Mouse (Mus musculus): ENCODE data around the gene Fbp1. TPM values are rescaled to one million over a fixed set of nuclear protein-coding genes. Genes with fewer than 3 reads are reported as not detected.
"Not testable (repeated sequence)": the region's sequence is repeated elsewhere in the genome, so short reads cannot be mapped to it uniquely, and the experiment has no call there.

The Fbp1 gene
- 0.81 and 10.4 TPM in 2 replicates for polyA plus RNA-seq (2015; fragmentation: Nextera tagmentation; extraction: Ambion mirVana)

DNA sequence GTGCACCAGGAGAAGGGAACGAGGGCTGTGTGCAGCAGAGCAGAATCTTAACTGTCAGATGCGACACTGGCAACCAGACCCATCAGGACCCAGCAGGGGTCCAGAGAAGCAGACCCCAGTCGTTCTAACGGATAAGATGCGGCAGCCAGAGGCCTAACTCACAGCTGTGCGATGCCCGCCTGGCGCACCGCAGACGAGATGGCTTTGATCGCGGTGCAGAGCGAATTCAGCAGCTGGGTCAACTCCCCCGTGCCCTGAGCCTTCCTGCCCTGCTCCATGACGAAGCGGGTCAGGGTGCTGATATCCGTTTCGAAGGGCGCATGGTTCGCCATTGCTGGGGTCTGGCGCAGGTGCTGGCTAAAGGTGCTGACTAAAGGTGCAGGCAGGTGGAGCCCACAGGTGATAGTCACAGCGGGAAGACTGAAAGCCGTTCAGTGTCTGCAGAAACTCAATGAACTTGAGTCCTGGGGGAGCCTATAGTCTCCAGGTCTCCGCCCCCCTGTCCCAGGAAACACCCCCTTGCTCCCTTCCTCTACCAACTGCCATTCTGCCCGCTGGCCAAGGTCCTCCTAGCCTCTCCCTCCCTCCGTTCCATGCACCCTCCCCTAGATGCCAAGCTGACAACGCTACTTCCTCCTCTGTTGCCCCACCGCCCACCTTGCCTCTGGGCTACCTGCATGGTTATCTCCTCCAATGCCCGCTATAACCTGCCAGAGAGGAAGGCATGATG is at the start of gene Fbp1:
Gene Fbp1, minus strand, starts transcription at position 571 of the 730 bp plus-strand sequence.
- H3K4me2 ChIP-seq: peak within 1 kb of the TSS; percentile 61
- H3K9me3 ChIP-seq (replicated peaks): no peaks in the 10 kb centered on the region
- no peak for ATAC-seq (replicated peaks; ENCODE audit: insufficient number of reproducible peaks, insufficient read depth, low FRiP score, low read depth)
- peaks cover 31% of the 10 kb centered on the region for H3K27me3 ChIP-seq
- H3K36me3 ChIP-seq: no peaks in the 10 kb centered on the region
- H3K4me3 ChIP-seq: peak within 1 kb of the TSS; percentile 35
- H3K4me1 ChIP-seq (replicated peaks): peaks cover 7% of the 10 kb centered on the region
- 6% methylated on average over 29 of the region's 29 CpGs for WGBS
- no peak within 1 kb of the TSS for H3K9ac ChIP-seq
- H3K27ac ChIP-seq: no peak within 1 kb of the TSS

DNA sequence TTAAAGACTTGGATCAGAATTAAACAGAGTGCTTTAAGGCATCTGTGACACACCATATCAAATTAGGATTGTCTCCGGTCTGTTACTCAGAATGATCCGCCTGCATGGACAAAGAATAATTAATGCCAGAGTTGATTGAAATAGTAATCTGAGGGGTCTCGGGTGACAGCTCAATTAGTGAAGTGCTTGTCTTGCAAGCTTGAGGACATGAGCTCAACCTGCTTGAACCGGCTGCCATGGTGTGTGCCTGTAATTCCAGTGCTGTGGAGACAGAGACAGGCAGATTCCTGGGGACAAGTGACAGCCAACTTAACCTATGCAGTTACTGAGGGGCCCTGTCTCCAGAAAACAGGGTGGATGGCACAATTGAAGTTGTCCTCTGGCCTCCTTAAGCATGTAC is 44.4 kb upstream of the Fbp1 start:
- no peaks in the 10 kb centered on the region for H3K36me3 ChIP-seq
- 0 out of 2 replicates have a peak, but pooled peaks cover 3% of the 10 kb centered on the region for H3K4me1 ChIP-seq (replicated peaks)
- WGBS: 76% methylated on average over 4 of the region's 4 CpGs
- no peak for ATAC-seq (replicated peaks; ENCODE audit: insufficient number of reproducible peaks, insufficient read depth, low FRiP score, low read depth)
- no peak overlapping the region for H3K4me2 ChIP-seq
- H3K9me3 ChIP-seq (replicated peaks): no peaks in the 10 kb centered on the region
- no peak overlapping the region for H3K4me3 ChIP-seq
- no peaks in the 10 kb centered on the region for H3K27me3 ChIP-seq
- no peak overlapping the region for H3K9ac ChIP-seq
- H3K27ac ChIP-seq: no peak overlapping the region

DNA sequence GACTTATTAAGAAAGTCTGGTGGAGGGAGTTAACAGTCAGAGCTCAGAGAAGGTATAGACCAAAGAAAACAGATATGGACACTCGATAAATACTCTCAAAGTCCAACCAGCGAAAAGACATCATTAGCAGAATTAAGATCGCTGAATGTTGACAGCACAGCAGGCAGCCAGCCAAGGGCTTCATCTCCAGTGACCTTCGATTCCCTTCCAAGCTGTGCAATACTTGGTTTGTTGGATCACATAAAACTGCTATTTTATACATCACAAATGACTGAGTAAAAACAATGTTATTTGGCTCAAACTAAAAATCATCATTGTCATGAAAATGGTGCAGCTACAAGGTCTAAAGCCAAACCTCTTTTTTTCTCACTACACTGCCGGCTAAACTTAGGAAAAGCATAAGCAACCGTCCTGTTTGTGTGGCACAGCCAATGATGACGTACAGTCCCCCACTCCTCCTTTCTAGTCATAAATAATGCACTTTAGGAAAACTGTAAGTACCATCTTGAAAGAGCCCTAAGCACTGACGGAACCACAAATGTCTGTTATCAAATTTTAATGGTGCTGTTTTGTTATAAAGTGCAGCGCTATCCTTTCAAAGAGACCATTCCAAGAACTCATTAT is 41.8 kb upstream of the Fbp1 start:
- ATAC-seq (replicated peaks; ENCODE audit: insufficient number of reproducible peaks, insufficient read depth, low FRiP score, low read depth): no peak
- Histone ChIP-seq H3K4me1 (replicated peaks) (no peaks in the 10 kb centered on the region), H3K9ac (no peak overlapping the region), H3K36me3 (no peaks in the 10 kb centered on the region), H3K27ac (no peak overlapping the region), H3K4me3 (no peak overlapping the region), H3K9me3 (replicated peaks) (no peaks in the 10 kb centered on the region), H3K27me3 (no peaks in the 10 kb centered on the region), H3K4me2 (no peak overlapping the region)
- 67% methylated on average over 9 of the region's 9 CpGs for WGBS

DNA sequence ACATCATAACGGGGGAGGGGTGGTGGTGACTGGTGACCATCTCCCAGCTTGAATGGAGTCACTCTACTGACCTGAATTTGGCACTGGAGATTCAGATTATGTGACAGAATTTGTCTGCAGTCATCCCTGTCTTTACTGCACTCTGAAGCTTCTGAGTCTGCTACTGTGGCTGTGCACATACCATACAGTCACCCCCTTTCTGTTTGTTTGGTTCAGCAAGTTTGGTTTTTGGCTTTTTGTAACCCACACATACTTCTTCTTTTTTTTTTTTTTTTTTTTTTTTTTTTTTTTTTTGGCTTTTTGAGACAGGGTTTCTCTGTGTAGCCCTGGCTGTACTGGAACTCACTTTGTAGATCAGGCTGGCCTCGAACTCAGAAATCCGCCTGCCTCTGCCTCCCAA is 41.1 kb upstream of the Fbp1 start:
- H3K4me1 ChIP-seq (replicated peaks); H3K27me3 ChIP-seq; H3K36me3 ChIP-seq; H3K27ac ChIP-seq; H3K4me2 ChIP-seq; H3K9ac ChIP-seq; H3K9me3 ChIP-seq (replicated peaks); H3K4me3 ChIP-seq; ATAC-seq (replicated peaks; ENCODE audit: insufficient number of reproducible peaks, insufficient read depth, low FRiP score, low read depth): not testable (repeated sequence)
- 89% methylated on average over 3 of the region's 3 CpGs for WGBS

DNA sequence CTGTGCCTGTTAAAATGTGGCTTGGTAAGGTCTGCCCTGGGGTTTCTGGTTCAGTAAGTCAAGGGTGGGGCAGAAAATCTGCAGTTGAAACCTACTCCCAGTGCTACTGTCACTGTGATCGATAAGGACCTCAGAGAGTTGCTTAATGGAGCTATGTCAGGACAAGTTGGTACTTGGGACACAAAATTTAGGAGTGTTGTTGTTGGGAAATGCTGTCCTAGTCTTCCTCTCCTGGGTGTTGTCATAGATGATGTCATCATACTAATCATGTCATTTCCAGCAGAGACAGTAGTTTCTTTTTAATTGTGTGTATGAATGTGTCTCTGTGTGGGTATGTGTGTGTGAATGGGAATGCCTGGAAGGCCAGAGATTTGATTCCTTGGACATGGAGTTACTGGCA is 39.4 kb upstream of the Fbp1 start:
- no peak overlapping the region for H3K27ac ChIP-seq
- H3K4me2 ChIP-seq: no peak overlapping the region
- no peak overlapping the region for H3K9ac ChIP-seq
- no peak for ATAC-seq (replicated peaks; ENCODE audit: insufficient number of reproducible peaks, insufficient read depth, low FRiP score, low read depth)
- no peaks in the 10 kb centered on the region for H3K27me3 ChIP-seq
- no peaks in the 10 kb centered on the region for H3K36me3 ChIP-seq
- H3K4me3 ChIP-seq: no peak overlapping the region
- H3K9me3 ChIP-seq (replicated peaks): no peaks in the 10 kb centered on the region
- no peaks in the 10 kb centered on the region for H3K4me1 ChIP-seq (replicated peaks)
- 79% methylated on average over 1 of the region's 1 CpGs for WGBS

DNA sequence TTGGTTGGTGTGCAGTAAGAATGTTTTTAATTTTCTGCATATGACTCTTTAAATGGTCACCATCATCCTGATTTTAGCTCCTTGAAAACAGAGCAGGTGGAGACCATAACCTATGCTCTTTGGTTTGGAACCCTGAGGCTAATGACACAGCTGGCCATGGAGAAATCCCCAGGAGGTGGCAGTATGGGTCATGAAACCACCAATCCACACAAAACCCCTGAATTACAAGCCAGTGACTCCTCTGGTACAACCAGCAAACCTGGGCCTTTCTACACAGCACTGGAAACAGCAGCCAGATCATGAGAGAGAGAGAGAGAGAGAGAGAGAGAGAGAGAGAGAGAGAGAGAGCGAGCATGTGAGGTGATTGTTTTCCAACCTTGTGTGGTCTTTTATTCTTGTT is 38.4 kb upstream of the Fbp1 start:
- no peak for ATAC-seq (replicated peaks; ENCODE audit: insufficient number of reproducible peaks, insufficient read depth, low FRiP score, low read depth)
- WGBS: 50% methylated on average over 1 of the region's 1 CpGs

DNA sequence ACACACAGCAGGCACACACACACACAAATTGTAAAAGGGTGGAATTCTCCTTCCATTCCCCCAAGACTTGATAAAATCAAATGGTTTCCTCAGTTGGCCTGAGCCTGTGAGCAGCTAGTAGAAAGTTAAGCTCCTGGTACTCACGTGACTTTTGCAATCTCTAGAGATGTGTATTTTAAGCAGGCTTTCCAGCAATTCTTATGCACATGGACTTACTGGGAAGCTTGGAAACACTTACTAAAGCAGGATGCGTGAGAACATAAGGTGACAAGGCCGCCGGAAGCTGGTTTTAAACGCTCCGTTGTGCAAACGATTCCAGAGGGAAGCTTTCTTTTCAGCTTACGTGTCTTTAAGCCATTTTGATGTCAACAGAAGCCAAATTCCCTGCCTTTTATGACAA is 35.1 kb upstream of the Fbp1 start:
- no peaks in the 10 kb centered on the region for H3K4me1 ChIP-seq (replicated peaks)
- no peak overlapping the region for H3K4me2 ChIP-seq
- no peaks in the 10 kb centered on the region for H3K36me3 ChIP-seq
- ATAC-seq (replicated peaks; ENCODE audit: insufficient number of reproducible peaks, insufficient read depth, low FRiP score, low read depth): no peak
- no peak overlapping the region for H3K9ac ChIP-seq
- 61% methylated on average over 8 of the region's 8 CpGs for WGBS
- H3K27me3 ChIP-seq: no peaks in the 10 kb centered on the region
- H3K4me3 ChIP-seq: no peak overlapping the region
- H3K9me3 ChIP-seq (replicated peaks): no peaks in the 10 kb centered on the region
- no peak overlapping the region for H3K27ac ChIP-seq

More for the DNA sequence above, 38.4 kb upstream of the Fbp1 start:
- no peaks in the 10 kb centered on the region for H3K4me1 ChIP-seq (replicated peaks)
- H3K4me2 ChIP-seq: no peak overlapping the region
- no peaks in the 10 kb centered on the region for H3K27me3 ChIP-seq
- H3K36me3 ChIP-seq: no peaks in the 10 kb centered on the region
- H3K27ac ChIP-seq: no peak overlapping the region
- H3K4me3 ChIP-seq: no peak overlapping the region
- H3K9ac ChIP-seq: no peak overlapping the region
- no peaks in the 10 kb centered on the region for H3K9me3 ChIP-seq (replicated peaks)

DNA sequence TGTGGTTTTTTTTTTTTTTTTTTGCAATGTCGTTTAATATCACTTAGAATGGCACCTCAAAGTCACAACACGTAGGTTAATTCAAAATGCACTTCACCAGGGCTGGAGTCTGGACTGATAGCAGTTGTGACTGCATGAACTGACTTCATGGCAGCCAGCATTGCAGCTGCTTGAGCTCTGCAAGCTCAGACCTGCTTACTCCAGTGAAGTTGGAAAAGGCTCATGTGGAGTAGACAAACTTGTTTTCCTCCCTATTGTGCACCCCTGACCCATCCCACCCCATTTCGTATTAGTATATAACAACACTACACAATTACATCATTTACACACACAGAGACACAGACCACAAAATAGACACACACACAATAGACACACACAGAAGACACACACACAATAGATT is 34.6 kb upstream of the Fbp1 start:
- no peak for ATAC-seq (replicated peaks; ENCODE audit: insufficient number of reproducible peaks, insufficient read depth, low FRiP score, low read depth)
- 65% methylated on average over 3 of the region's 3 CpGs for WGBS
- Histone ChIP-seq H3K27ac (no peak overlapping the region), H3K4me1 (replicated peaks) (no peaks in the 10 kb centered on the region), H3K27me3 (no peaks in the 10 kb centered on the region), H3K36me3 (no peaks in the 10 kb centered on the region), H3K4me3 (no peak overlapping the region), H3K9ac (no peak overlapping the region), H3K4me2 (no peak overlapping the region), H3K9me3 (replicated peaks) (no peaks in the 10 kb centered on the region)

DNA sequence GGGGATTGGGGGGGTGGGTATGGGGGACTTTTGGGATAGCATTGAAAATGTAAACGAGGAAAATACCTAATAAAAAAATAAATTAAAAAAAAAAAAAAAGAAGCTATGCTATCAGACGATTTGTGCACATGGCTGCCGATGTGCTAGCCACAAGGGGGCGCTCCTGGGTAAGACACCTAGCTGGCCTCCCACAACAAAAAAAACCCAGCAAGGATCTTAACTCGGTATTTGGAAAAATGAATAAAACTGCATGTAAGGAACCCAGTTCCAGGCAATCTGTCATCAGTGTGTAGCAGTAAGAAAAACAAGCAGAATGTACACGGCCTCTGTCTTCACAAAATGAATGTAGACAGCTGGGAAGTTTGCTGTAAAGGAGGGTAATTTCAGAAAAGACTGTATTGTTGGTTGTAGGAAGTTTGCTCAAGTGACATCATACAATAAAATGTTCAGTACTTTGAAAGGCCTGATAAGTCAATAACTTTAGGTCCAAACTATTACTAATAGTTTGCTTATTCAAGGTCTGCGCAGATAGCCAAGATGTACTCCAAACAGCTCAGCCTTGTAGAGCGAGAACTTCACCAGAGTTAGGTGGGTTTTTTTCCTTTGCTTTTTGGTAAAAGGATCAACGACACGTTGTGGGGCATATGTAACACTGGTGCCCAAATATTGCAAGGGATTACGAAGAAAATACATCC is 31.7 kb upstream of the Fbp1 start:
- H3K4me2 ChIP-seq: no peak overlapping the region
- no peaks in the 10 kb centered on the region for H3K4me1 ChIP-seq (replicated peaks)
- ATAC-seq (replicated peaks; ENCODE audit: insufficient number of reproducible peaks, insufficient read depth, low FRiP score, low read depth): no peak
- WGBS: 31% methylated on average over 11 of the region's 11 CpGs
- no peaks in the 10 kb centered on the region for H3K27me3 ChIP-seq
- no peaks in the 10 kb centered on the region for H3K9me3 ChIP-seq (replicated peaks)
- H3K9ac ChIP-seq: no peak overlapping the region
- no peak overlapping the region for H3K27ac ChIP-seq
- H3K4me3 ChIP-seq: no peak overlapping the region
- no peaks in the 10 kb centered on the region for H3K36me3 ChIP-seq

DNA sequence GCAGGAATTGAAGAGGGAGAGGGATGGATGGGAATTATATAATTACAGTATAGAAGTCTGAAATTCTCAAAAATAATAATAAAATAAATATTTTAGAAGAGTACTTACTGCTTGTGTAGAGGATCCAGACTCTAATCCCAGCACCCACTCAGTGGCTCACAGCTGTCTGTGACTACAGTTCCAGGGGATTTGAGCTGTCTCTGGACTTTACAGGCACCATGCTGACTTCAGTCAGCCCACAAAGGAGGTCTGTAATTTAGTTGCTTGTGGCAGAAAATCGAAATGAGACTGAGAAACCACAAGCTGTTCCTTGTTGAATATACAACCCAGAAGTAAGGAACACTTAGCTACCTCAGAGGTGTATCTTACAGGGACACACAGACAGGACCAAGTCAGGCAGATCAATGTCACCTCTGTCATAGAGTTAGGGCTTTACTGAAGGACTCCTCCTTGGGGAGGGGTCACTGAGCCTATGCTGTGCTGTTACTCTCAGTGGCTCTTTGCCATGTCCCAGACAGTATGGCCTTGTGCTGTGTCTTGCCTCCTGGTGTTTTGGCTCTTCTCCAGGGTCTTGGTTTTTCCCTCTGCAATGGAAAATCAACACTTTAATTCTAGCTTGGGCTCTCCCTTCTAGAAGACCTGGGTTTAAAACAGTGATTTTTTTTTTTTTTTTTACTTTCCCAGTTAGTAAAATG is 29.5 kb upstream of the Fbp1 start:
- no peak overlapping the region for H3K9ac ChIP-seq
- ATAC-seq (replicated peaks; ENCODE audit: insufficient number of reproducible peaks, insufficient read depth, low FRiP score, low read depth): no peak; the same call in 1 of the 2 replicates
- H3K27me3 ChIP-seq: no peaks in the 10 kb centered on the region
- H3K9me3 ChIP-seq (replicated peaks): no peaks in the 10 kb centered on the region
- no peak overlapping the region for H3K27ac ChIP-seq
- H3K4me3 ChIP-seq: no peak overlapping the region
- no peaks in the 10 kb centered on the region for H3K4me1 ChIP-seq (replicated peaks)
- no peaks in the 10 kb centered on the region for H3K36me3 ChIP-seq
- 38% methylated on average over 1 of the region's 1 CpGs for WGBS
- H3K4me2 ChIP-seq: no peak overlapping the region

DNA sequence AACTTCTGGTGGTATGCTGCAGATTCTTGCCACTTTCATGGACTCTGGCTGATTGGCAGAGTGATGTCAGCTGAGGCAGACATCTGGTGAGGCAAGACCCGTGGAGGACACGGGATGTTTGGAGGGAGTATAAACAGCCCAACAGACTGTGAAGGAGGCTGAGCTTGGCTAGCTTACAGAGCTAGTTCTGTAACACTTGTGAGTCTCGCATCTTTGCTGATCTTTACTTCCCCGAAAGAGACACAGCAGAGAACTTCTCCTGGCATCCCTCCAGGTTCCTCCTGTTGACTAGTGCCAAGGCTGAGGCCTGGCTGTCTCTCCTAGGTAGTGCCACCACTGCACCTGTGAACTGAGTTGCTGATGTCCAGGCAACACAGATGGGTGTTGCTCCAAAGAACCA is 28.6 kb upstream of the Fbp1 start:
- ATAC-seq (replicated peaks; ENCODE audit: insufficient number of reproducible peaks, insufficient read depth, low FRiP score, low read depth): no peak
- WGBS: 49% methylated on average over 4 of the region's 4 CpGs
- Histone ChIP-seq H3K4me3 (no peak overlapping the region), H3K4me2 (no peak overlapping the region), H3K9ac (no peak overlapping the region), H3K9me3 (replicated peaks) (no peaks in the 10 kb centered on the region), H3K27ac (no peak overlapping the region), H3K27me3 (no peaks in the 10 kb centered on the region), H3K36me3 (no peaks in the 10 kb centered on the region), H3K4me1 (replicated peaks) (no peaks in the 10 kb centered on the region)

Data from heart, embryonic 15.5 days (tissue).